Mouse (Mus musculus): Measurements from ENCODE around the gene Glce. TPM values are rescaled to one million over a fixed set of nuclear protein-coding genes. Genes with fewer than 3 reads are reported as not detected.

Glce gene
- total RNA-seq (2021) = 10 to 100 TPM in 1 of 2 experiments, 1 to 10 TPM in 1; 9.4 to 10.1 TPM

DNA sequence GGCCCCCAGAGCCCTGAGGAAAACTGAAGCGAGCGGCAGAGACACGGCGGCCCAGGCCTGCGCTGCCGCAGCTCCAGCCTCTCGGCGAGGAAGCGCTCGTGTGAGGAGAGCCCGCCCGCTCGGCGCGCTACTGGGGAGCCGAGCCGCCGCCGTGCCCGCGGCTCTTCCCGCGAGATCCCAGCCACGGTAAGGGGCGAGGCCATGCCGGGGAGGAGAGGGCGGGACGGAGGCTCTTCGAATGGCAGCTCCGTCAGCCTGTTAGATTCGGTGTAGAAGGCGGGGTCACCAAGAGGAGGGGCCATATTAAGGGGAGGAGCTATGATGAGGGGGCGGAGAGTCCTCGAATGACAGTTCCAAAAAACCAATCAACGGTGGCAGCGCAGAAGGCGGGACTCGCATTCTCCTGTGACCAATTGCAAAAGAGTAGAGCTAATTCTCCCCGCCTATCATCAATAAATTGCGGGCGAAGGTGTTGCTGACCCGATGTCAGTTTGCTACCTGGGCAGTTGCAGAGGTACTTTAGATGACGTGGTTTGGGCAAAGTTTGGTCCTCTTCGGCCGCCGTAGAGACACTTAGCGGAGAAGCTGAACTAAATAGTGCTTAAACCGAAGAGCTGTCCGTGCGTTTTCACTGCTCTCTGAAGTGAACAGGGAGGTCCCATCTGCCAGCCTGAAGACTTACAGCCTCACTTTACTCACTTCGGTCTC is at the start of gene Glce:
Glce (minus strand) TSS at position 148 of the 708 bp plus-strand sequence.
- intact Hi-C loops (cut with DNase I) = loop anchor here (2.0 to 5.0 kb wide), 2 partner anchors 80 to 122 kb away; no protein-coding TSS in a partner anchor
- DNase-seq (ENCODE audit: low spot score) = peak; percentile 95

DNA sequence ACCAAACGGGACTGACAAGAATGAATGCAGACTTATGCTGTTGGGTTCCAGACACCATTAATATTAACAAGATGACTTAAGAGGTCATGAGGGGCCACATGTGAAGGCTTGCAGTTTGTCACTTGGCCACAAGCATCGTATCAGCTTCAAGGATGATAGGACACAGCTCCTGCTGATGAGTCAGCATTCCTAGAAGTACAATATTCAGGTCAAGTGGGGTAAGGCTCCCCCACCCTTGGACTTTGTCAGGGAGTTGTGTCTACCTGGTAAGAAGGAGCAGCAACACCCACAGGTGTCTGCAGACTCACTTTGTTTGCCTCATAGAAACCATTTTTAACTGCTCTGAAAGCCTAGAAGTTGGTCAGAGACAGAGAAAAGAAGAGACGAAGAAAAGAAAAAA is 49.8 kb upstream of the Glce start:
- intact Hi-C loops (cut with DNase I) = no loop called here
- no peak for DNase-seq (ENCODE audit: low spot score)

DNA sequence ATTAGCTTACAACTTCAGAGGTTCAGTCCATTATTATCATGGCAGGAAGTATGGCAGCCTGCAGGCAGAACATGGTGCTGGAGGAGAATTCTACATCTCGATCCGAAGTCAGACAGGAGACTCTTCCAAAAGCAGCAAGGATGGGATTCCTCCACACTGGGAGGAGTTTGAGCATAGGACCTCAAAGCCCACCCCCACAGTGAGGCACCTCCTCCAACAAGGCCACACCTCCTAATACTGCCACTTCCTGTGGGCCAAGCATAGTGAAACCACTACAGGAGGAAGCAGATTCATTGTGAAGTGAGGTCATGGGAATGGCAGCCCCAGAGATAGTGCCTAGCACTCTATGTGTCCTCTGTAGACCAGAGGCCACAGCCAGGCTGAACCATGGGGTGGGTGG is 48.5 kb upstream of the Glce start:
- intact Hi-C loops (cut with DNase I) = no loop called here

DNA sequence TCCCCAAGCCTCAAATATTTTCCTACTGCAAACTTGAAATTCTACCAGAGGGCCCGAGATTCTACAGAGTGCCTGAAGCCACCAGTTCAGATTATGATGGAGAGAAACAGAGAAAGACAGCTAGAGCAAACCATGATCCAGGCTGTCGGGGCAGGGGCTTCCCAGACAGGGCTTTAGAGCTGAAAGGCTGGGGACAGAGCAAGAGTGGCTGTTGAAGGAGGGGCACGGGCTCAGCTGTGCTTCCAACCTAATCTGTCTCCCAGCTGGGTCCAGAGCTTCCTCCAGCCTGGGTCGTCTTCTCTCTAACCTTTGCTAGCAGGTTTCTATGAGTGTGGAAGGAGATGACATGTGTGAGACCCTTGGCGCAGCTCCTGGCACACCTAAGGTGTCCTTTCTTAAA is 44.2 kb upstream of the Glce start:
- no peak for DNase-seq (ENCODE audit: low spot score)
- intact Hi-C loops (cut with DNase I) = no loop called here

More for the DNA sequence above, 48.5 kb upstream of the Glce start:
- no peak for DNase-seq (ENCODE audit: low spot score)

DNA sequence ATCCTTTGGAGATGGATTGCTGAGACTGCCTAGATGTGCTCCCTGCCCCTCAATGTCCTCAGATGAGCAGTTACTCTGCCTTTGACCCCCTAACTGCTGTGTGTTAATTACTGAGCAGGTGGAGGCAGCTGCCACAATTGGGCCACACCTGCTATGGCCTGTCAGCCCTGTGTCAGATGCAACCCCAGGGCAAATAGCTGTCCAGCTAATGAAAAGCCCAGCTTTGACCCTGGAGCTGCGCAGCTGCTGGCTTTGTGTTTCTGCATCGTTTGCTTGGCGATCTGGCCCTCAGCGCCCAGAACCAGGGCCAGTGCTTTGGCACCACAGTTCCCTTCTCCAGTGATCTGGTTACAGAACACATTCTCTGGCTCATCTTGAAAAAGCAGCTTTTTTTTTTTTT is 43.7 kb upstream of the Glce start:
- intact Hi-C loops (cut with DNase I) = no loop called here
- DNase-seq (ENCODE audit: low spot score) = no peak

DNA sequence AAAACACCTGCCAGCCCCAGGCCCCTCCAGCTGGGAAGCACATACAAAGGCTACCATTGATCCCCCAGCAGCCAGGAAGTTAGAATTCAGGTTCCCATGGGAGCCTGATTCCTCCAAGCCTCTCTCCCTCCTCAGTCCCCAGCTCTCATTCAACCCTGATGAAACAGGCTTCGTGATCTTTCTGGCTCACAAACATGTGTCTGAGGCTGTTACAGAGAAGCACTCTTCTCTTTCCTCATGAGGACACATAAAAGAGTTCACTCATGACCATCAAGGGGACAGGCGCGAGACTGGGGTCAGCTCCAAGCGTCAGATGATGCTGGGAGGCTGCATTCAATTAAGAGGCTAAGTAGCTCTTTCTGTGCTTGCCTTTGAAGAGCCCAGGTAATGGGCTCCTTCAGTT is 40.4 kb upstream of the Glce start:
- intact Hi-C loops (cut with DNase I) = no loop called here
- no peak for DNase-seq (ENCODE audit: low spot score)

DNA sequence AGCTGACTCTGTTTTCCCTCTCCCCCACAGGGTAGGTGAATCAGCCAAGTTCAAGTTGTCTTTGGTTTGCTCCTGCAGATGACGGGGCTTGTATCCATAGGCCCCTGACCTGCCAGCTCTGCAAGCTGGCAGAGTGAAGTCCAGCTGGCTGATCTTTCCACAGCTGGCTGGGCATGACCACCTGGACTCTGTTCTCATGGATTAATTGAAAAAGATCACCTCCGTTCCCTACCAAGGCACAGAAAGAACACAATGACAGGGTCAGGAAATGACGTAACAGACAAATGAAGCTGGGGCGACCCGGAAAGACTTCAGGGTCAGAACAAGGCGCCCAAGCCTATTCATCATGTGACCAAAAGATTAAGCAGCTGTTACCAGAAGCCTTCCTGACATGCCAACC is 38.3 kb upstream of the Glce start:
- no peak for DNase-seq (ENCODE audit: low spot score)
- intact Hi-C loops (cut with DNase I) = no loop called here

DNA sequence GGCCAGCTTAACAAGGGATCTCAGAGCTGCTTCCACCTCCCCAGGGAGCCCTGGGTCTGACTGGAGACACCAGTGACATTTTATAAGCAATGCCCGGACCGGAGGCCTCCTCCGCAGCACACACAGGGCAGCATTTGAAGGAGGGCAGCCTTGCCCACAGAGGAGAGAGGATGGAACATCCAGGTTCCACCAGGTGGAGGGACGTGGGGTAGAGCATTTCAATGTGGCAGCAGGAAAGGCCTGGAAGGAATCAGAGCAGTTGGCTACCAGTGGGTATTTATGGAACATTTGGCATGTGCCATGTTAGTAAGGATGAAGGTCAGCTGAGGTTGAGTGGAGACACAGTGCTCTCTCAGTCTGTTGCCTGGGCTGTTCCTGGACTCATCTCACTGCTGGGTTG is 36.3 kb upstream of the Glce start:
- DNase-seq (ENCODE audit: low spot score) = no peak
- intact Hi-C loops (cut with DNase I) = no loop called here

DNA sequence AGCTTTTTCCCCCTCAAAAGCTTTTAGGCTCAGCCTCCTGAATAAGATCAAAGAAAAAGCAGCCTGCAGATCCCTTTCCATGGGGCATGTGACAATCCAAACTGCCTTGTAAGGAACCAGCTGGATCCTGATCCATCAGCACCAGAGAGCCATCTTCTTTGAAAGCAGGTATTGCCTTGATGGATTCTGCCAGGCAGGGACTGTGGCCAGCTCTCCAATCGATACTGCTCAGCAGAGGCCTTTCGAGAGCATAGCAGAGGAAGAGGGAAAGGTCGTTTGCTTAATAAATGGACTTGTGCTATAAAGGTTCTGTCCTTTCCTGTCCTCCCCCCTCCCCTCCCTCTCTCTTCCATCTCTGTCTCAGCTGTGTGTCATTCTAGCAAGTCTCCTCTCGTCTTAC is 33.4 kb upstream of the Glce start:
- intact Hi-C loops (cut with DNase I) = no loop called here
- DNase-seq (ENCODE audit: low spot score) = no peak

DNA sequence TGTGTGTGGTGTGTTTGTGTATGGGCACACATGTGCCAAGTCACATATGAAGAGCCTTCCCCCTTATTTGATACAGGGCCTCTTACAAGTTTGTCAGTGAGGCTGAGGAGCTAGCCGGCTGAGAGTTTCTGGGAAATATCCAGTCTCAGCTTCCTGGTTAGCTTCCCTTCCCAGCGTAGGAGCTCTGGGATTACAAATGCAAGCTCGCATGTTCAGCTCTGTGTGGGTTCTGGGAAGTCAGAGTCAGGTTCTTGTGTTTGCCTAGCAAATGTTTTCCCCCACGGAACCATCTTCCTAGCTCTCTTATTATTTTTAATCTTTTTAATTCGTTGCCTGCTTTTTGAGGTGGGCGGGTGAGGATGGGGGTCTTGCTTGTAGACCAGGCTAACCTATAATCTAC is 32.9 kb upstream of the Glce start:
- DNase-seq (ENCODE audit: low spot score) = no peak
- intact Hi-C loops (cut with DNase I) = no loop called here

DNA sequence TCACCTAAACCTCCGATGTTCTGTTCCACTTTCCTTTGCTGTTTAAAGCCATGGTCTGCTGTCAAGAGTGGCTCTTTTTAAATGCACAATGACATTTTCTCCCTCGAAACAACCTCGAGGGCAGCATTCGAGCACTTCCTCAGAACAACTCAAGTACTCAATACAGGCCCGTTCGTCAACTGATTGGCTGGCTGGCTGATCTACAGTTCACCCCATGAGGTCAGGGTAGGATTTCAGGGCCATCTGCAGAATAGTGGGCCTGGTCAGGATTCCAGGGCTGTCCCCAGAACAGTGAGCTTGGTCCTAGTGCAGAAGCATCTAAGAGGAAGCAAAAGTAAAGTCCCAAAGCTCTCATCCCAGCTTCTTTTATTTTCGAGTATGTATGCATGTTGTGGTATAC is 32.5 kb upstream of the Glce start:
- intact Hi-C loops (cut with DNase I) = no loop called here
- no peak for DNase-seq (ENCODE audit: low spot score)

DNA sequence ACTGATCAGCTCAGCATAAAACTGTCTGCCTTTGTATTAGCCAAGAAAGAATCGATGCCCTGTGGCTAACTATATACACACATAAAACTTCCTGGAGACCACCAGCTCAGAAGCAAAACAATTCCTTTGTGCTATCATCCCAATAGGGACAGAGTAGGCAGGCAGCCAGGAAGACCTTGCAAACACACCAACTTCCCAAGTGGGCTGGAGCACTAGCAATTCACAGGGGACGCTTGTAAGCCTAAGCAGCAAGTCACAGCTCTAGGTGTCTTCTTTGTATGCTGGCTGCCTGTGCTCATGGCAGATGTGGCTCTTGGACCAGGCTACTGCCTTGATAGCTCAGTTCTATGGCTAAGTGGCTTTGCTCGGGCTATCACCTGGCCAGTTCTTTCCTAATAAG is 32.1 kb upstream of the Glce start:
- no peak for DNase-seq (ENCODE audit: low spot score)
- intact Hi-C loops (cut with DNase I) = no loop called here

DNA sequence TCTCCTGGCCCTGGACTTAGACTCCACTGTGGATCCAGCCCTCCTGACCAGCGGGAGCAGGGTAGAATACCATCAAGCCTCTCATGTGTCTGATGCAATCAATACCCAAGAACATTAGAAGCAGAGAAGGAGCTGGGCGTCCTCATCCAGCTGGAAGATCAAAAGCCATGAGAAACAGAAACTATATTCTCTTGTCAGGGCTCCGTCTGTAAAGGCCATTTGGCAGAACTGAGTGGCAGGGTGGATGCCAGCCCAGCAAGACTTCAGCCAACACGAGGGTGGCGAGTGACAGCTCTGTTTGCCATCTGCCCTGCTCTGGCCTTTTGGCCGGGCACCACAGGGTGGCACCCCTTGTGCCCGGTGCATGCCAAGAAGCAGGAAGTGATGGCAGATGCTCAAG is 30.8 kb upstream of the Glce start:
- intact Hi-C loops (cut with DNase I) = no loop called here
- DNase-seq (ENCODE audit: low spot score) = no peak

DNA sequence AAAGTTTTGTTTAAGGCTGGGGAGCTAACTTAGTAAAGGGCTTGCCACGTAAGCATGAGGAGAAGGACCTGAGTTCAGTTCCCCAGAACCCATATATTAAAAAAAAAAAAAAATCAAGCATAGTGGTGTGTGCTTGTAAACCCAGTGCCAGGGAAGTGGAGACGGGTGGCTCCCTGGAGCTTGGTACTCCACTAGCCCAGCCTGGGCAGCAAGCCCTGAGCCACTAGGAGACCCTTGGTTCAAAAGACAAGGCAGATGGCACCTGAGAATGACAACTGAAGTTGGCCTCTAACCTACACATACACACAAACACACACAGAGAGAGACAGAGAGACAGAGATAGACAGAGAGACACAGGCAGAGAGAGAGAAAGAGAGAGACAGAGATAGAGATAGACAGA is 30.1 kb upstream of the Glce start:
- intact Hi-C loops (cut with DNase I) = no loop called here
- DNase-seq (ENCODE audit: low spot score) = no peak

DNA sequence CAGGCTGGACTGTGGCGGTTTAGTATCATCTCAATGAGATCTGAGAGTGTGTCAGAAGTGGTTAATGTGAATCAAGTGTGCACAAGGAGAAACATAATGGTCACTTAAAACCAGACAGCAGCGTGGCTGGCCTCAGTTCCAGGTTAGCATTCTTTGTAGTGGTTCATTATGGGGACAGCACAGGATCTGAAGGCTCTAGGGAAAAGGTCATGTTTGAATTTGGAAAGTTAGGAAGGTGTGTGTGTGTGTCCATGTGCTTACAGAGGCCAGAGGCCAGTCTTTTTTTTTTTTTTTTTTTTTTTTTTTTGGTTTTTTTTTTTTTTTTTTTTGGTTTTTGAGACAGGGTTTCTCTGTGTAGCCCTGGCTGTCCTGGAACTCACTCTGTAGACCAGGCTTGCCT is 22.7 kb upstream of the Glce start:
- intact Hi-C loops (cut with DNase I) = no loop called here
- no peak for DNase-seq (ENCODE audit: low spot score)

DNA sequence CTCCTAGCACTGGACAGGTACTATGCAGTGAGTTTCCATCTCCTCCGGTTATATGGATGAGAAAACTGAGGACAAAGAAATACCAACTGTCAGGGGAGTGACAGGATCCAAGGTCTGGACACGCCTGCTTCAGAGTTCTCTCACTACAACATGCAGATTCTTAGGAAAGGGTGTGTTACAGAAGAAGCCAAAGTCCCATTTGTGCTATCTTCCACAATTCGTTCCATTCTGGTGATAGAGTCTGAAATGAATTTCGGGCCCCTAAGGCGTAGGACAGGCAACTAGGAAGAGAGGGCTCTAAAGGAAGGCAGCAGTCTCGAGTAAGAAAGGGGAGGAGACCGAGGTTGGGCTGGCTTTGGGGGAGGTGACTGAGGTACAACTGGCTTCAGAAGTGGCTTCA is 21.0 kb upstream of the Glce start:
- intact Hi-C loops (cut with DNase I) = no loop called here
- no peak for DNase-seq (ENCODE audit: low spot score)

DNA sequence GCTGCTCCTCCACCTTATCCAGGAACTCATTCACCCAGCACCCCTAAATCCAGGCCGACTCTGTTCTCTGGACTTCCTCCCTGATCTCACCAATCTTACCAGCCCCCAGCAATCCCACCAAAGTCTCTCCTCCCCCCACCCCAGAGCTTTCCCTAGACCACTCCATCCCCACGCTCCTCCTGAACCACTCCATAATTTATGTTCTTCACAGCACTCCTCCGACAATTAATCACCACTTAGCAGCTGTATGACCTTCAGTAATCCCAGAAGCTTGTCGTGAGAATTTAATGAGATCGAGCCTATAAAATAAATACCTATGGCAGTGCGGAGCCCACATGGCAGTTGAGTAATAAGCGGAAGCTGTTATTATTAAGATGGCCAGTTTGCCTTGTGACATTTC is 16.6 kb upstream of the Glce start:
- no peak for DNase-seq (ENCODE audit: low spot score)
- intact Hi-C loops (cut with DNase I) = no loop called here

DNA sequence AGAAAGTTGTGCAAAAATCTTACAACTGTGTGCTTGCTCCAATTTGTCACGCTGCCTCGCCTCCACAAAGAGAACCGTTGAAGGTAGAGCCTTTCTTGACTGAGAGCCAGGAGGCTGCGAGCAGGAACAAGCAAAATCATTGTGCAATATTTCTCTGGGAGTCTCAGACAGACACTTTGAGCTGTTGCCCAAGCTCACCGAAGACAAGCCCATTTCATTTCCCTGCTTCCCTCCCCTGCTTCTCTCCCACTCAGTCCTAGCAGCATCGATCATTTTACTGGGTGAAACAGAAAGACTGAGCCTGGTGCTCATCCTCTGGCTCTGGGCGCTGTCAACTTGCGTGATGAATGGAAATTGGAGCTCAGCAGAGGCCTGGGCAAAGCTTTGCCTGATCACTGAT is 14.8 kb upstream of the Glce start:
- intact Hi-C loops (cut with DNase I) = no loop called here
- no peak for DNase-seq (ENCODE audit: low spot score)

DNA sequence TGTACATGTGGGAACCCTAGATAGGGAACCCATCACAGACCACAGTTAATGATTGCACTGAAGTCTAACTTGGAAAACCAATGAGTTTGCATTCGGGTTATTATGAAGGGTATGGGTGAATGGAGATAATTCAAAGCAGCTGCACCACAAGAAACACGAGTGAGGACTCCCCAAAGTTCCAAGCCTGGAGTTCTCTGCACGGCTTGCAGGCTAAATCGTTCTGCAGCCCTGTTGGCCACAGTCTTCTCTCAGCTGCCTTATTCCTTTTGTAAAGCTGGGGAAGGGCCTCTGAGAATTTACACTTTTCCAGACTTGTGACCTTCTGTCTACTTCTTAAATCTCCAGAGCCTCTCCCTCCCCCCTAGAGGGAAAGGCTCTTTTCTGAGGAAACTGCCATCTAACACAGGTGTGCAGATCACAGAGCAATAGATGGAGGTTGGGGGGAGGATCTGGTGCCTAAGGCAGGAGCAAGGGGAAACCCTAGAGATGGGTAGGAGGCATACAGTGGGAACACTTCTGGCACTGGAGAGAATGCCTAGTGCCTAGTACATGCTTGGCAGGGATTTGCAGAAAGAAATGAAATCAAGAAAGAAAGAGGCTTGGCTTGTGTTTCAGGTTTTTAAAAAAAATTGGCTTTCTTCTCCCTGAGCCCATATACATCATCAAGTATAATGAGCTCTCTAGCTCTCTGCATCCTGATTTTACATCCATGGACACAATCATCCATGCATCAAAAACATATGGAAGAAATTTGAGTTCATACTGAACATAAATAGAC is 9.7 kb upstream of the Glce start:
- no peak for DNase-seq (ENCODE audit: low spot score)
- intact Hi-C loops (cut with DNase I) = no loop called here

DNA sequence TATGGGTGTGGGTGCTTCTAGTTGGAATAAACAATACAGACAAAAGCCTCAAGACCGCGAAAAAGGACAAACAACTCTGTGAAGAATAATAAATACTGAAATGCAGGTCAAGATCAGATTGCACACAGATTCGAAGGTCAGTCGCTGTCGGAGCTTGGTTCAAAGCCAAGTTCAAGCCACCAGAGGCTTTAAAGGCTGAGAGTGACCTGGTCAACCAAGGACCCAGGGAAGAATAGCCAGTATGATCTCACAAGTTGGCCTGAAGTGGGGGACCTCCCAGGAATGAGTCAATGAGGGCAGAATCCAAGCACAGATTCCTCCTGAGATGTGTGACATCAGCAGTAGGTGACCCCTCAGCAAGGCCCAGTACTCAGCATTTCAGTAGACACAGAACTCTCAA is 8.3 kb upstream of the Glce start:
- no peak for DNase-seq (ENCODE audit: low spot score)

DNA sequence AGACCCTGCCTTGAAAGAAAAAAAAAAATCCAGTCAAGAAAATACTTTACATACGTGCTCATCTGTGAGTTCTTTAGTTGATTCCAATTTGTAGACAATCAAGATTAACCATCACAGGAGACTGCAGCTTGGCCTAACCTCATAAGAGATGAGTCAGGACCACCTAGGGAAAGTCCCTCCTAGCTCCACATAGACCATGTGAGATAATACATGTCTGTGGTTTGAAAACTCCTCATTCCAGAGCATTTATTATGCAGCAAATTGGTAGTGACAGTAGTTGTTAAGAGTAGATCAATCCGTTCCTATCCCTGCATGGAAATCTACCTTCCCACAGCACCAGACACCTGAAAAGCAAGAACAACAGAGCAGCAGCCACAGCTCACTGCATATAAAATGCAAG is 5.6 kb upstream of the Glce start:
- DNase-seq (ENCODE audit: low spot score) = no peak
- intact Hi-C loops (cut with DNase I) = no loop called here

More for the DNA sequence above, 8.3 kb upstream of the Glce start:
- intact Hi-C loops (cut with DNase I) = no loop called here
